In genomic region chr2:14862981-14863380, GRCm38 (mm10) we compare ENCODE assay signal across 18 mouse cellular contexts.
DNase-seq lines count a peak whose midpoint lies in the region.
"Had no signal": no experiment of that assay in that cellular context is flagged by ENCODE, and none has a peak within 500 bp of the region (broad histone marks: within the 10 kb centered on the region; RNA-seq: fewer than 3 reads in every experiment).

No protein-coding gene starts in this region.

- intact Hi-C loops in left cerebral cortex, postnatal 14 days (cut with DNase I) = no loop called here

- DNase-seq in heart, adult 11 months = peak; percentile 55
- DNase-seq in heart, postnatal 4 days = no peak
- peak; percentile 59 for DNase-seq in ES-CJ7 (ENCODE audit: low read depth, low spot score)
- peak; percentile 78 for DNase-seq in R1 (ENCODE audit: low read depth, low spot score)
- no peak for DNase-seq in left cerebral cortex, postnatal 14 days (ENCODE audit: low spot score in 2 of 2)
- DNase-seq in frontal cortex, postnatal 14 days (ENCODE audit: low spot score in 2 of 2) = no peak
- DNase-seq: adrenal gland, adult 8-10 months; adrenal gland, postnatal 25 days; cerebellum, adult 11-12 months; cerebellum, adult 8-10 months; cerebellum, postnatal 10 days; cerebellum, postnatal 36 days; embryo, embryonic 11 days; gastrocnemius, adult 2 months; gastrocnemius, postnatal 14 days; heart, adult 18-20 months; heart, postnatal 10 days; heart, postnatal 36 days had no signal

Comparison
In these comparisons a context has a peak if more than half of its experiments do, and no peak if none do; other contexts are left out.
1. DNase-seq: peak in heart, adult 11 months (single experiment), ES-CJ7 (single experiment) and R1 (single experiment); none in heart, postnatal 4 days (single experiment), left cerebral cortex, postnatal 14 days (0 of 2) and frontal cortex, postnatal 14 days (0 of 2).